Mouse (Mus musculus) heart, postnatal 0 days (tissue): ENCODE measurements around the gene Krtap16-1.

Experiments
- CTCF ChIP-seq: IDR thresholded peaks from 2 replicates; pipeline ENCODE4 v1.5.1; 2016; ENCODE audit warnings: antibody characterized with exemption, control low read depth, low read depth
- EP300 ChIP-seq: IDR thresholded peaks from 2 replicates; pipeline ENCODE4 v1.6.1; 2016; ENCODE audit warnings: antibody characterized with exemption, low read depth

DNA sequence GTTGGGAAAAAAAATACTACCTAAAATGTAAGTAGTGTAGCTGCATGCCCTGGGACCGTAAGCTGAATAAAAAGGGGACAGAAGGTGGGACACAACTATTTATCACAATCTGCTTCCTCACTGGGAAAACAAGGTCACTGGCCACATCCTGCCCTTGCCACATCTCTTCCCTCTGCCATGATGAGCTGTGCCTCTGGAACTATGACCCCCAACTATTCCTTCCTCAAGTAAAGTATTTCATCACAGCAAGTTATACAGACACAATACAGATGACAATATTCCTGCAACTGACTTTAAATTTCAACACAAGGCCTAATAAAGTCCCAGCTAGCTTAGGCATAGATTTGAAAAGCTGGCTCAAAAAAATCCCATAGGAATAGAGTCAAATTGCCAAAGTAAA lies 33.1 kb upstream of the Krtap16-1 start:
- no peak for TF ChIP-seq EP300
- TF ChIP-seq CTCF, result no peak
